Mouse (Mus musculus) lung, adult 2 months (tissue): ENCODE data around the gene Gm26741.

Experiments
- CTCF ChIP-seq: fragments of 200-500 bp; IDR thresholded peaks from 2 replicates; pipeline ENCODE4 v1.5.1; 2011; ENCODE audit warnings: mild to moderate bottlenecking, low read length, control low read depth; ENCODE audit not compliant: insufficient read depth
- POLR2A ChIP-seq: fragments of 200-500 bp; IDR thresholded peaks from 2 replicates; pipeline ENCODE4 v1.6.1; 2011; ENCODE audit warnings: low read depth, mild to moderate bottlenecking, control low read depth, low read length, borderline replicate concordance; ENCODE audit errors: extremely low read depth

- TF ChIP-seq CTCF (no peak), POLR2A (no peak)
These were observed 1.7 kb downstream of the Gm26741 start for GRCm38 (mm10) chr10:52360241-52360735.
